Mouse (Mus musculus): ENCODE measurements at regions not wholly inside any gene's neighbourhood (a gene's known extent, or its start where the extent isn't known, plus 50 kb on each side); places are given as distances from the start of the nearest gene placed in this dataset.
"Not testable (repeated sequence)": the region's sequence is repeated elsewhere in the genome, so short reads cannot be mapped to it uniquely, and the experiment has no call there.

DNA sequence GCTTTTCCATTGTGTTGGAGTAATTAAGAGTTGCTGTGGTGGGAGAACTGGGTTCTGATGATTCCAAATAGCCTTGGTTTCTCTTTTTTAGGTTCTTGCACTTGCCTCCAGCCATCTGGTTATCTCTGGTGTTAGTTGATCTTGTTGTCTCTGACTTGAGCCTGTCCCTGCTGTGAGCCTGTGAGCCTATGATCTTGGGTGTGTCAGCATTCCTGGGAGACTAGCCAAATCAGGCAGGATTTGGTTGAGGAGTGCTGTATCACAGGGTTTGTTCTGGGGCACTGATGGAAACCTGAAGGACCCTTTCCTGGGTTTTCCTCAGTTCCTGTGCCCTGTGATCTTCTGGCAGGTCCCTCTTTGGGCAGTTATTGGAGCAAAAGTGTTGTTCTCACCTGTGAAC, 406.8 kb upstream of the Ppp6c start:
- H3K27ac ChIP-seq = no peak overlapping the region
- no peak for DNase-seq (ENCODE audit: low spot score in 2 of 2)
- no peak for TF ChIP-seq CTCF (conservative IDR thresholded peaks at IDR 0.05)
- no peak overlapping the region for H3K4me3 ChIP-seq

DNA sequence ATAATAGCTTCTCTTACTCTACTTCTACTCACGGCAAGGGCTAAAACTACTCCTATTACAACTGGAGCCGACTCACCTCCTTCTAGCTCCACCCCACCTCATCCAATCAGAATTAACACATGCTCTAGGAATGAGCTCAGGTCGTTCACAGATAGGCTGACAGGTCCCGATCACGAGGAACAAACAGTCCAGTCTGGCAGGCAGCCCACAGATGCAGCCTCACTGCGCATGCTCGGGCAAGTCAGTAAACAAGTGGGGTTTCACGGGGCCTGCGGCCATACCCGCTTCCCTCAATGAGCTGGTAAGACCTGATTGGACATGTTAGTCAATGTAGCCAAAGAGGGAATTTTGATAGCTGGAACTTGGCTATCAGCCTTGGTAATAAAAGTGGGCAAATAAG, 388.0 kb upstream of the Ppp6c start:
- DNase-seq (ENCODE audit: low spot score in 2 of 2) = no peak
- Histone ChIP-seq H3K27ac (no peak overlapping the region), H3K4me3 (no peak overlapping the region)
- no peak for TF ChIP-seq CTCF (conservative IDR thresholded peaks at IDR 0.05)

DNA sequence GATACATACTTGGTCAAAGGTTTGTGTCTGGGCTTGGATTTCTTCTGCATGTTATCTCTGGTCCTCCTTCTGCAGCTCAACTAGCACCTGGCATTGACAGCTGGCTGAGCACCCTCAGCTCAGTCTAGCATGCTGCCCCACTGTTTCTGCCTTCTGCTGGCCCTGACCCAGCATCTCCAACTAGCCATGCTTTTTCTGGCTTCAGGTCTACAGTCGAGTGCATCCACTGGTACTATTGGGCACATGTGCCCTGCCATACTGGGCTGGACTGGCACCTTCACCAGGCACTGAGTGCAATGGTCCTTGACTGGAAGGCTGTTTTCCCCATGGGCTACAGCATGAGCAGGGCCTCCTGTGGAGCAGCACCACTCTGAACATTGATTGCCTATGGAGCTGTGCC, 386.6 kb upstream of the Ppp6c start:
- H3K27ac ChIP-seq = no peak overlapping the region
- H3K4me3 ChIP-seq = no peak overlapping the region
- DNase-seq (ENCODE audit: low spot score in 2 of 2) = no peak
- TF ChIP-seq CTCF (conservative IDR thresholded peaks at IDR 0.05) = no peak

- Histone ChIP-seq H3K27ac (no peak overlapping the region), H3K4me3 (no peak overlapping the region)
- DNase-seq (ENCODE audit: low spot score in 2 of 2) = no peak
- TF ChIP-seq CTCF (conservative IDR thresholded peaks at IDR 0.05) = peak; percentile 72
Measured at GRCm38 (mm10) chr2:39612236-39612635, 386.0 kb upstream of the Ppp6c start.

GRCm38 (mm10) chr2:39602256-39602655, 376.0 kb upstream of the Ppp6c start:
- Histone ChIP-seq H3K4me3 (no peak overlapping the region), H3K27ac (no peak overlapping the region)
- no peak for TF ChIP-seq CTCF (conservative IDR thresholded peaks at IDR 0.05)
- no peak for DNase-seq (ENCODE audit: low spot score in 2 of 2)

DNA sequence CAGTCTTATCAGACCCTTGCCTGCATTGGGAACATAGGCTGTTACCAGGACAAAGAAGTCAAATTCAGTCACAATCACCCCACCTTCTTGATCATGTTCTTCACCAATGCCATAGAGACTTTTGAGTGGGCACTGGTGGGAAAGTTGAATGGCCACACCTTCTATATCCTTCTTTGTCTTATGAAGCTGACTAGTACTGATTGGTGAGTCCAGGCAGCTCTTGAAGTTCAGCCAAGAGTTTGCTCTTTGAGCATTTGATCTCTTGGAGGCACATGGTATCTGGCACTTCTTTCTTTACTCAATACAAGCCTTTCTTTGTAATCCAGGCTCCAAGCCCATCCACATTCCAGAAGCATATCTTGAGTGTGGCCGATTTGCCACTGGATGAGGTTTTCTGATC, 331.9 kb upstream of the Ppp6c start:
- DNase-seq (ENCODE audit: low spot score in 2 of 2) = no peak
- TF ChIP-seq CTCF (conservative IDR thresholded peaks at IDR 0.05) = no peak
- Histone ChIP-seq H3K27ac (no peak overlapping the region), H3K4me3 (no peak overlapping the region)

DNA sequence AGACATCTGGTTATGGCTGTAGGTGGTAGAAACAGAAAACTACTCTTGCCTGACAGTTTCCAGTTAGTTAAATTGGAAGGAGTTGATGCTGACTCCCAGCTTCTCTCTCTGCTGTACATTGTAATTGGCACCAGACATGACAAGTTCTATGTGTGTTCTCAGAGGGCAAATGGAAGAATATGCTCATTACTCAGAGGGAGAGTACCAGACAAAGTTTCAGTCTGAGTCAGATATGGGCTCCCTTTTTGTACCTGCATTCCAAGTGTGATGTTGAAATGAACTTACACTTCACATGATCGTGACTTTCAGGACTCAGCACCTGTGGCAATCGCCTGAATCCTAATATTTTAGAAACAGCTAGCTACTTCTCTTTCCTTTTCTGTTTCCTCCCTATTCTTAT, 281.7 kb upstream of the Ppp6c start:
- no peak for TF ChIP-seq CTCF (conservative IDR thresholded peaks at IDR 0.05)
- no peak for DNase-seq (ENCODE audit: low spot score in 2 of 2)
- Histone ChIP-seq H3K27ac (no peak overlapping the region), H3K4me3 (no peak overlapping the region)

DNA sequence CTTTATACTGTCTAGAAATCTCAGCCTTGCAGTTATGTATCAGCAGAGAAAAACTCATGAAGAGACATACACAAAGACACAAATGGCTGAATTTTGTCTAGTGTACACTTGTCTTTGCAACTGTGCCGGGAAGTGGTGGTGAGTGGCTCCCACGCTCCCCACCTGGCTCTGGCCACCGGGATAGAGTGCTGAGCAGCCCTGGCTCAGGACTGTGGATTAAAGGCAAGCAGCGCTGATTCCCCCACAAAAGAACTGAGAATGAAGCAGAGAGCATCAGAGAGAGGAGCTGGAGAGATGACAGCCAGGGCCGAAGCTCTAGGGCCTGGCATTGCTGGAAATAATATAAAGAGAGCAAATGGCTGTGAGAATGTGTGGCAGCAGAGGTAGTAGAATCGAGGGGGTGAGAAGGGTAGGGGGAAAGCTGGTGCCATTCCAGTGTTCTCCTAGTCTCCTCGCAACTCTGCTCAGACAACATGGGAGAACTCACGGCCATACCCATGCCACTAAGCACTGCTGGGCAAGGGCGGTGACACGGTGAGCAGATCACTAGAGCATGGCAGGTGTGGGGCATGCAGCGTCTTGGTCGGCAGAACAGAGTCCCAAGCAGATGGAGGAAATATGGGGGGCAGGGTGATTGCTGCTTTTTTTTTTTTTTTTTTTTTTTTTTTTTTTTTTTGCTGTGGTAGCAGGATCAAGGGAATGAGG, 257.1 kb upstream of the Ppp6c start:
- no peak for TF ChIP-seq CTCF (conservative IDR thresholded peaks at IDR 0.05)
- no peak overlapping the region for H3K4me3 ChIP-seq
- no peak overlapping the region for H3K27ac ChIP-seq
- DNase-seq (ENCODE audit: low spot score in 2 of 2) = no peak

DNA sequence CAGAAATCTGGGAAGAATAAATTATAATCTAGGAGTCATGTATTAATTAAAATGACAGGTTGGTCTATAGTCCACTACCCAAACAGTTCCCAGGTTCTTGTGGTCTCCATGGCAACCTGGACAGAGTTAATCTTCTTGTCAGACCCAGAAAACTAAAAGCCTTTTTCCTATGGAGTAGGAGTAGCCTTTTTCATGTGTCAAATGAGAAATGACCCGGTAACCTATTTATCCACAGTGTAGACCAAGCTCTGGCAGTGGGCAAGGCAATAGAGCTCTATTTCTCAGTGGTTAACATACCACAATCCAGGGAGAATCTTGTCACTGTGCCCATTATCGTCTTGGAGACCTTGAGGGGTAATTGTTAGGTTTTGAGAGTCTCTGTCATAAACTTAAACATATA, 256.4 kb upstream of the Ppp6c start:
- H3K27ac ChIP-seq = no peak overlapping the region
- H3K4me3 ChIP-seq = no peak overlapping the region
- no peak for DNase-seq (ENCODE audit: low spot score in 2 of 2)
- no peak for TF ChIP-seq CTCF (conservative IDR thresholded peaks at IDR 0.05)

DNA sequence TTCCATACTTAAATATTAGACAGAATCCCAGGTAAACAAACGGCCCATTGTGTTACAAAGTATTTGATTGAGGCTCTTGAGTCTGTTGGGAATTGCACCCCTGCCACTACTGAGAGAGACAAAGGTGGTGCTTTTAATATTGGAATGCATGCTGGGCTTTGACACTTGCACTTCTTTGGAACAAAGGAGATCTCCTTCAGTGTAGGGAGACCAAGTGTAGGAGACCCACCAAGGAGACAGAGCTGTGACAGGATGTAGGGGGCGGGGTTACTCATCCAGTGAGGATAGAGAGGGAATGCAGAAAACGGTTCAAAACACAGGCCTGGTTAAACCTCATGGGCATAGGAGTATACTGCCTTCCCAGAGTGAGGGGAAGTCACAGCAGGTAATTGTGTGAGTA, 254.0 kb upstream of the Ppp6c start:
- no peak overlapping the region for H3K27ac ChIP-seq
- no peak for DNase-seq (ENCODE audit: low spot score in 2 of 2)
- no peak for TF ChIP-seq CTCF (conservative IDR thresholded peaks at IDR 0.05)
- no peak overlapping the region for H3K4me3 ChIP-seq

GRCm38 (mm10) chr2:39472925-39473324, 246.7 kb upstream of the Ppp6c start:
- not testable (repeated sequence) for DNase-seq (ENCODE audit: low spot score in 2 of 2); H3K4me3 ChIP-seq; H3K27ac ChIP-seq
